Comparison of ENCODE assay signal across 8 mouse cellular contexts in genomic region chr16:89817301-89817700, GRCm38 (mm10).
DNase-seq lines count a peak whose midpoint lies in the region; ATAC-seq and TF ChIP-seq lines count a peak whose summit lies in the region.

No protein-coding gene starts in this region.

- intact Hi-C loops in heart, postnatal 10 days (cut with DNase I), result no loop called here

- H3K27me3 ChIP-seq in heart, postnatal 0 days (ENCODE audit: control insufficient read depth, insufficient read depth, low read length), result no peaks in the 10 kb centered on the region
- H3K27me3 ChIP-seq in forebrain, embryonic 15.5 days, result no peaks in the 10 kb centered on the region; the same call in 1 of the 2 replicates
- H3K27me3 ChIP-seq in liver, postnatal 0 days (ENCODE audit: insufficient read depth, low read length), result peaks cover 13% of the 10 kb centered on the region; the same call in 1 of the 2 replicates

- DNase-seq in heart, postnatal 0 days (ENCODE audit: low spot score), result no peak
- no peak for DNase-seq in heart, postnatal 10 days
- no peak for DNase-seq in liver, postnatal 0 days
- DNase-seq in spleen, postnatal 10 days (ENCODE audit: low spot score in 2 of 2), result no peak
- no peak for DNase-seq in urinary bladder, postnatal 10 days (ENCODE audit: low spot score)

- peak overlapping the region; percentile 90 for H3K4me2 ChIP-seq in heart, postnatal 0 days (ENCODE audit: low read depth, low read length)
- H3K4me2 ChIP-seq in forebrain, embryonic 15.5 days (replicated peaks), result peak overlapping the region; percentile 66
- peak overlapping the region; percentile 55; the same call in 1 of the 2 replicates for H3K4me2 ChIP-seq in liver, postnatal 0 days (ENCODE audit: low read depth, low read length)

- H3K9ac ChIP-seq in heart, postnatal 0 days (replicated peaks; ENCODE audit: low read depth, low read length), result no peak overlapping the region
- H3K9ac ChIP-seq in forebrain, embryonic 15.5 days (replicated peaks), result no peak overlapping the region
- H3K9ac ChIP-seq in liver, postnatal 0 days (replicated peaks), result no peak overlapping the region

- H3K9me3 ChIP-seq in heart, postnatal 0 days (replicated peaks; ENCODE audit: control insufficient read depth, low read length), result no peaks in the 10 kb centered on the region
- H3K9me3 ChIP-seq in forebrain, embryonic 15.5 days, result no peaks in the 10 kb centered on the region
- H3K9me3 ChIP-seq in liver, postnatal 0 days (ENCODE audit: low read length), result no peaks in the 10 kb centered on the region

- peak overlapping the region; percentile 49 for H3K4me3 ChIP-seq in heart, postnatal 0 days (ENCODE audit: low read depth, low read length)
- H3K4me3 ChIP-seq in forebrain, embryonic 15.5 days, result no peak overlapping the region
- H3K4me3 ChIP-seq in liver, postnatal 0 days (ENCODE audit: low read depth, low read length), result no peak overlapping the region

- H3K36me3 ChIP-seq in heart, postnatal 0 days (replicated peaks; ENCODE audit: control insufficient read depth, insufficient read depth, low read length), result no peaks in the 10 kb centered on the region
- 0 out of 2 replicates have a peak, but pooled peaks cover 2% of the 10 kb centered on the region for H3K36me3 ChIP-seq in forebrain, embryonic 15.5 days
- H3K36me3 ChIP-seq in liver, postnatal 0 days (replicated peaks; ENCODE audit: insufficient read depth, low read length), result no peaks in the 10 kb centered on the region

- 0 out of 2 replicates have a peak, but pooled peaks cover 10% of the 10 kb centered on the region for H3K4me1 ChIP-seq in heart, postnatal 0 days (ENCODE audit: control insufficient read depth, insufficient read depth)
- peaks cover 28% of the 10 kb centered on the region for H3K4me1 ChIP-seq in forebrain, embryonic 15.5 days
- peaks cover 11% of the 10 kb centered on the region for H3K4me1 ChIP-seq in liver, postnatal 0 days (ENCODE audit: insufficient read depth)

- no peak for TF ChIP-seq EP300 in heart, postnatal 0 days (IDR thresholded peaks at IDR 0.05; ENCODE audit: low read depth)
- no peak for TF ChIP-seq EP300 in liver, postnatal 0 days (IDR thresholded peaks at IDR 0.05; ENCODE audit: low read depth)

- ATAC-seq in heart, postnatal 0 days (ENCODE audit: insufficient read depth, low read depth), result no peak
- ATAC-seq in common myeloid progenitor, adult 5-6 weeks (replicated peaks; ENCODE audit: low read depth, poor library complexity, severe bottlenecking), result peak; percentile 11; the same call in 1 of the 2 replicates
- no peak for ATAC-seq in forebrain, embryonic 15.5 days (replicated peaks)
- no peak for ATAC-seq in liver, postnatal 0 days
- no peak for ATAC-seq in erythroid progenitor cell, adult 5-6 weeks (replicated peaks; ENCODE audit: low FRiP score, poor library complexity, severe bottlenecking)

- no peak overlapping the region for H3K27ac ChIP-seq in heart, postnatal 0 days (ENCODE audit: low read depth)
- no peak overlapping the region for H3K27ac ChIP-seq in forebrain, embryonic 15.5 days (replicated peaks)
- H3K27ac ChIP-seq in liver, postnatal 0 days (ENCODE audit: low read depth), result no peak overlapping the region

- no peak for TF ChIP-seq CTCF in heart, postnatal 0 days (IDR thresholded peaks at IDR 0.05; ENCODE audit: low read depth)
- no peak for TF ChIP-seq CTCF in liver, postnatal 0 days (IDR thresholded peaks at IDR 0.05; ENCODE audit: low read depth)

- WGBS in heart, postnatal 0 days, result 25% methylated on average over 9 of the region's 9 CpGs
- 6% methylated on average over 9 of the region's 9 CpGs for WGBS in forebrain, embryonic 15.5 days
- 21% methylated on average over 9 of the region's 9 CpGs for WGBS in liver, postnatal 0 days (ENCODE audit: insufficient replicate concordance)
